Mouse (Mus musculus): ENCODE measurements at regions not wholly inside any gene's neighbourhood (a gene's known extent, or its start where the extent isn't known, plus 50 kb on each side); places are given as distances from the start of the nearest gene placed in this dataset.

DNA sequence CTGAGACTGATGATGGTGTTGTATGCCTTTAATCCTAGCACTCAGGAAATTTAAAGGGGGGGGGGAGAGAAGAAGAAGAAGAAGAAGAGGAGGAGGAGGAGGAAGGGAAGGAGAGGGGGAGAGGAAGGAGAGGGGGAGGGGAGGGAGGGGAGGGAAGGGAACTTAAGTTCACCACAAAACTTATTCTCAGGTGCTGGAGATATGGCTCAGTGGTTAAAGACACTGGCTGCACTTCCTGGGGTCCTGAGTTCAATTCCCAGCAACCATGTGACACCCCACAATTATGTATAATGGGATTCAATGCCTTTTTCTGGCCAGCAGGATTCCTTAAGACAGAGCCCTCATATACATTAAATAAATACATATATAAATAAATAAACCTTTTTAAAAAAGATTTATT is 183.6 kb downstream of the Pfkfb3 start:
- no peak for TF ChIP-seq CTCF (IDR thresholded peaks at IDR 0.05; ENCODE audit: low read depth, low read length)
- no peak for TF ChIP-seq EP300 (IDR thresholded peaks at IDR 0.05; ENCODE audit: insufficient read depth, low read depth, low read length)
- no peak for TF ChIP-seq POLR2A (IDR thresholded peaks at IDR 0.05; ENCODE audit: insufficient read depth, low read length)
